Mouse (Mus musculus) C2C12 (cell line): ENCODE data around the gene Tnrc18.

ENCODE experiments used
- CTCF ChIP-seq: IDR thresholded peaks from one replicate; pipeline ENCODE4 v1.5.1; 2011; ENCODE audit not compliant: control insufficient read depth, insufficient read depth, insufficient read length
- USF1 ChIP-seq: IDR thresholded peaks from one replicate; pipeline ENCODE4 v1.6.1; 2011; ENCODE audit warnings: low read depth, mild to moderate bottlenecking, control low read depth, moderate library complexity

GRCm38 (mm10) chr5:142814161-142814651 lies 3.3 kb downstream of the Tnrc18 start:
- no peak for TF ChIP-seq CTCF
- no peak for TF ChIP-seq USF1
